In genomic region chr17:27475650-27476049, GRCm38 (mm10) we compare ENCODE assay signal across 26 mouse cellular contexts. TPM values are rescaled to one million over a fixed set of nuclear protein-coding genes. Genes with fewer than 3 reads are reported as not detected.
"Had no signal": no experiment of that assay in that cellular context is flagged by ENCODE, and none has a peak within 500 bp of the region (broad histone marks: within the 10 kb centered on the region; RNA-seq: fewer than 3 reads in every experiment).

No protein-coding gene starts in this region.

- H3K36me3 ChIP-seq: heart, embryonic 10.5 days; heart, embryonic 12.5 days; intestine, embryonic 15.5 days; limb, embryonic 10.5 days; limb, embryonic 12.5 days; liver, embryonic 13.5 days had no signal

- H3K4me1 ChIP-seq: intestine, embryonic 15.5 days had no signal

- H3K4me2 ChIP-seq: heart, embryonic 12.5 days; hindbrain, embryonic 14.5 days; intestine, embryonic 15.5 days; limb, embryonic 12.5 days; liver, embryonic 11.5 days; liver, embryonic 13.5 days had no signal

- ATAC-seq: hindbrain, embryonic 16.5 days; inflammation-experienced regulatory T-cells, adult 6 months; intestine, embryonic 15.5 days; intestine, postnatal 0 days had no signal

- H3K27me3 ChIP-seq: heart, embryonic 12.5 days; intestine, embryonic 15.5 days had no signal

- H3K9me3 ChIP-seq: intestine, embryonic 15.5 days; limb, embryonic 10.5 days; liver, embryonic 13.5 days had no signal

- H3K27ac ChIP-seq: gastrocnemius, adult 2 months; heart, embryonic 10.5 days; hindbrain, embryonic 14.5 days; intestine, embryonic 15.5 days; layer of hippocampus, adult 2 months; left cerebral cortex, adult 2 months; limb, embryonic 10.5 days; limb, embryonic 12.5 days; liver, embryonic 13.5 days had no signal

- H3K9ac ChIP-seq: heart, embryonic 12.5 days; hindbrain, embryonic 14.5 days; intestine, embryonic 15.5 days; limb, embryonic 12.5 days; liver, embryonic 13.5 days had no signal

- DNase-seq: gastrocnemius, adult 2 months; gastrocnemius, postnatal 10 days; heart, adult 18-20 months; heart, postnatal 10 days; heart, postnatal 4 days; kidney, adult 18-20 months; kidney, adult 8-10 months; kidney, postnatal 10 days; kidney, postnatal 25 days; kidney, postnatal 4 days; liver; liver, embryonic 13.5 days had no signal

- H3K4me3 ChIP-seq: gastrocnemius, adult 2 months; heart, embryonic 10.5 days; heart, embryonic 12.5 days; intestine, embryonic 15.5 days; layer of hippocampus, adult 2 months; left cerebral cortex, adult 2 months; limb, embryonic 10.5 days; limb, embryonic 12.5 days; liver, embryonic 13.5 days had no signal

RNA-seq across cellular contexts. Expression of gene Grm4, which starts 45.6 kb away (rescaled TPM):
- total RNA-seq: gastrocnemius, adult 2 months; granulocyte monocyte progenitor cell, adult 5-6 weeks had no signal
- polyA plus RNA-seq: heart, embryonic 14.5 days; liver, embryonic 13.5 days had no signal
